Mouse (Mus musculus) neutrophil, adult 5-6 weeks (primary cell): ENCODE data around the gene Rapgef4. TPM values are rescaled to one million over a fixed set of nuclear protein-coding genes. Genes with fewer than 3 reads are reported as not detected.
"Not testable (repeated sequence)": the region's sequence is repeated elsewhere in the genome, so short reads cannot be mapped to it uniquely, and the experiment has no call there.

Source experiments
- ATAC-seq: fragments of 151-379, 151-347 bp; 2 replicates; pipeline ENCODE4 v1.8.0; 2017; ENCODE audit warnings: mild to moderate bottlenecking, moderate TSS enrichment; ENCODE audit not compliant: insufficient number of reproducible peaks, poor library complexity, low FRiP score, severe bottlenecking; ENCODE audit errors: extremely low read depth
- total RNA-seq: library from RNA; stranded (forward); fragments of 200-1000 nt; gene quantifications from 2 replicates; pipeline ENCODE4 v1.2.3, GENCODE M21; 2017

Rapgef4 gene
- total RNA-seq, 1 experiment from 2014 or later: 91.8 TPM

DNA sequence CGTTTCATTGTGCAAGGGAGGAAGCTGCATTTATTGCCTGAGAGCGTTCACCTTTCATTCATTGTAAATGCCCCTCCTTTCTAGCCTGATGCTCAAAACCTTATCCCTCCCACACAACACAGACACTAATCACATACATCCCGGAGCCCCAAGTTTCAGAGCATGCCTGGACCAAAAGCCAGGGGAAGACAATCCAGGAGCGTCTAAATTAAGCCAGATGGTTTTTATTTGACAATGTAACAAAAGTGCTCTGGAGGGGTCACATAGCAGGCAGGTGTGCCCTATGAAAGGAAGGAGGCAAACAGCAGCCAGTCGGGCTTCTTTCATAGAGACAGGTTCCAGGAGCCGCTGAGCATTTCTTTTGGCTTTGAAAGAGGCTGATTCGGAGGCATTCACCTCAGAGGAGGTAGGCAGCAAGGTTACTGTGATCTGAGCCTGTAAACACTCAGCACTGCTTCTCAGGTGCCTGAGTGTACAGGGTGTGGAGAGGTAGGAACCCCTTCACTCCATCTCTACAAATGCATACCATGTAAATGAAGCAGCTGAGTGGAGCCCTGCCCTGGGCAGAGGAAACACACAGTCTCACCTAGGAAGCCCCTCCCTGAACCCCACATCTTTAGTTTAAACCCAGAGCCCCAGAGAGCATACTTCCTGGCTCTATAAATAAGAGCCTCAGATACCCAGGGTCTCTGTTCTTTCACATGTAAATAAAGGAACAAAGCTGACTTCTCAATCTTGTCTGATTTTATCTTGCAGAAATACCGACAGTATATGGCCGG lies 155.6 kb downstream of the Rapgef4 start:
- ATAC-seq: peak; percentile 36; the same call in 1 of the 2 replicates

- peak; percentile 57; the same call in 1 of the 2 replicates for ATAC-seq
Observed at GRCm38 (mm10) chr2:72139863-72140845, 159.1 kb downstream of the Rapgef4 start.

GRCm38 (mm10) chr2:72141091-72141490 lies 160.1 kb downstream of the Rapgef4 start:
- ATAC-seq: no peak

GRCm38 (mm10) chr2:72141732-72142131 lies 160.7 kb downstream of the Rapgef4 start:
- not testable (repeated sequence) for ATAC-seq

- no peak for ATAC-seq
Observed at GRCm38 (mm10) chr2:72143413-72143812, 162.4 kb downstream of the Rapgef4 start.

DNA sequence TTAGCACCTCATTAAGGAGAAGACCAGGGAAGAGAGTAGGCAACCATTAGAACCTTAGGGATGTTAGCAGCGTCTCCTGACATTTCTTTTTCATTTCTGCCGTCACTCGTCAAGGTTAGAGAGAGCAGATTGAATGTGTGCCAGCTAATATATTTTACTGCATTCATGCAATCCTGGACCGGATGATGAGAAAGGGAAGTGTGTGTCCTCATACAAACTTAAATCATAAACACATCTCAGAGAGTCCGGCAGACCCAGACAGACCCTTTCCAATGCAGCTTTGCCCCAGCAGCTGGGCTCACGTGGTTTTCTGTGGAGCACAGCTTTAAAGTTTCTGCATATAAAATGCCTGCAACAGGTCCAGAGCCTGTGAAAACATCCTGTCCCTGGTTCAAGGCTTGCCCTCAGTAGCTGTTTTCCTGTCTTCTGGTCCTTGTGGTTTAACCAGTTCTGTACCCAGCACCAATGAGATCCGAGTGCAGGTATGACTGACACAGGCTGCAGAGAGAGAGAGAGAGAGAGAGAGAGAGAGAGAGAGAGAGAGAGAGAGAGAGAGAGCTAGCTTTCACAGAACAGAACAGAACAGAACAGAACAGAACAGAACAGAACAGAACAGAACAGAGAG lies 163.6 kb downstream of the Rapgef4 start:
- ATAC-seq: peak; percentile 23; the same call in 1 of the 2 replicates

DNA sequence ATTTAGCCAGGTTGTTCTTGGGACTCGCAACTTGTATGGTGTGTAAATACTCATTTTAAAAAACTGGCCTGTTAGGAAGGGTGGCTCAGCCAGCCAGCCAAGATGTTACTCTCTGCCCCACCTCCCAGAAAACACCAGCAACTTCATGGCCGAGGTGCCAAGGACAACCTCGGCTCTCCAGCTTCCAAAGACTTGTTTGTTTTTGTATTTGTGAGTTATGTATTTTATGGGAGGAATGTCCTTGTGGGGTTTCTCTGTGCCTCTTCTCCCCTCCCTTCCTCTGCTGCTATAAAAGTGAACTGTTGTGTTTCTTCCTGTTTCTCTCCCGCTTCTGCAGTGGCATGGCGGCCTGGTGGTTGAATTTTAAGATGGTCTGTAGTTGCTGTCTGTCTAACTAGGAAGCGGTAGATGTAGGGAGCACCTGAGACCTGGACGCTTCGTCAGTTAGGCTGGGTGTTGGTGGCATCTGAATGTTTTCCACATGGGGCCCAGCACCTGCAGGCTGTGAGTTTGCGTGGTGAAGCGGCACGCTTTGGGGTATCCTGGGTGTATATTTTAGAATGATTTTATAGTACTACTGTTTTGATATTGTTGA lies 164.3 kb downstream of the Rapgef4 start:
- ATAC-seq: no peak

DNA sequence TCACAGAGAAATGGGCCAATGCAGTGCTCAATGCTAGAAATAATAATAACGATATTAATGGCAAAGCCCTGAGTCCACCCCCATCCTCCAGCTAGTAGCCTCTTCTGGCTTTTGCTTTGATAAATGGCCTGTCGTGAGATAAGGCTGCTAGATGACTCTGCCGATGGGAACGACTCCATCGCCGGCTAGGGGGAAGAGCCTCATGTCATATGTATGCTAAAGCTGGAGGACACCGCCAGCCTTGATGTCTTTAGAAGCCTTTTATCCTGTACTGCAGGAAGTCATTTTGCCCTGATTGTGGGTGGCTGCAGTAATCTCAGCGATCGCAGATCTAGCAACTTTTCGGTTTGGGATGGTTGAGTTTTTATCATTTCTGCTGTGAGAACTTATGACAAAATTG lies 165.0 kb downstream of the Rapgef4 start:
- ATAC-seq: no peak

GRCm38 (mm10) chr2:72147246-72147645 lies 166.2 kb downstream of the Rapgef4 start:
- ATAC-seq: no peak

DNA sequence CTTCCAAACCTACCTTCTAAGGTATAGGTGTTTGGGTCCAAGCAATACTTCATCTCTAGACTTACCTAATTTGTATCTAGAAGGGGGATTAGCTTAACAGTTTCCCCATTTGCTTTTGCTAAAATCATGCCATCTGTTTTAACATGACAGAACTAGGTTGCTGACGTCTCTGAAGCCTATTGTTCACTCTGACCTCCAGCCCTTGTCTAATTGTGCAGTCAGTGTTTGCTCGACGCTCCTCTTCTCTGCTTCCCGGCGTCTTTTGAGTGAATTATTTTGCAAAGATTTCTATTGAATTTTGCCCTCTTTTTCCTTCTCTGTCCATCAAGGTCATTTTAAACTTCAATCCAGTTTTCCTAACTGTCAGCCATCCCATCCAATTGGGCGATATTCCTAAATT lies 166.7 kb downstream of the Rapgef4 start:
- ATAC-seq: no peak

GRCm38 (mm10) chr2:72148647-72149046 lies 167.6 kb downstream of the Rapgef4 start:
- no peak for ATAC-seq

- ATAC-seq: no peak
Observed at GRCm38 (mm10) chr2:72149059-72149458, 168.0 kb downstream of the Rapgef4 start.

DNA sequence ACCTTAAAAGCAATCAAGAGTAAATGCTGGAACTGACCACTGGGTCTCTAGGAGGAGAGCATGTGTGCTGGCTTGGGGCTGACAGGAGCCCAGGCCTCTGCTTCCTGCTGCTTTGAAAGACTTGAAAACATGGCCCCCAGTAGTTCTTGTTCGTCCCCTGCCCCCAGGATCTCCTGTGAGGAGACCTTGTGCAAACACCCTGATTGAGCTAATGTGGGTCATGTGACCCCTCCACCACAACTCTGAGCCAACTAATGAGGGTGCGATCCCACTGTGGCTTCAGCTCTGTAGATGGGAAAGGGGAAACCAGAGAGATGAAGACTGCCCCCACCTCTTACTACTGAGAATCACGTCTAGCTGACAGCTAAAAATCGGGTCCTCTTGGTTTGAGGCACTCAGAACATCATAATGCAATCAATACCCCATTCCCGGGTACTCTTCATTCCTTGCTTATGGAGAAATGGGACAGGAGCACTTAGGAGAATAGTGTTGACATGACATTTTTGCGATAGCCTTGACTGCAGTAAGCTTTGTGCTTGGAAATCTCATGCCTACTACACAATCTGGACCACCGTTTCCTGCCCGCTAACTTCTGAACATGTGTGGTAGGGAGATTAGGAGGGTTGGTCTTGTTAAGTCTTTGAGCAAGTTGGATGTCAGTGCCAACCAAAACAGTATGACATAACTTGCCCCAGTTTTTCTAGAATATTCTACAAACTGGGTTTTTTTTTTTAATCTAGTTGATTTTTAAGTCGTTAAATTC lies 170.9 kb downstream of the Rapgef4 start:
- no peak for ATAC-seq

DNA sequence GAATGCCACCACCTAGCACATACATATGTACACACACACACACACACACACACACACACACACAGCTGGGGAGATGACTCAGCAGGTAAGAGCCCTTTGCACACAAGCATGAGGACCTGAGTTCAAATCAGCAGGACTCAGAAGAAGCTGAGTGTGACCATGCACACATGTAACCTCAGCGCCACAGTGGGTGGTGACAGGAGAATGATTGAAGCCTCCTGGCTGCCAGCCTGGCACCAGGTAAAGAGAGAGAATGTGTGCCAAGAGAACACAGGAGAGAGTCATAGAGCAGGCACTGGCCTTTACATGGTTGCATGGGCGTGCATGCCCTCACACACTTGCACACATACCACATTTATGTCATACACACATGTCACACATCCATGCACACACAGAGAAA lies 171.7 kb downstream of the Rapgef4 start:
- no peak for ATAC-seq

DNA sequence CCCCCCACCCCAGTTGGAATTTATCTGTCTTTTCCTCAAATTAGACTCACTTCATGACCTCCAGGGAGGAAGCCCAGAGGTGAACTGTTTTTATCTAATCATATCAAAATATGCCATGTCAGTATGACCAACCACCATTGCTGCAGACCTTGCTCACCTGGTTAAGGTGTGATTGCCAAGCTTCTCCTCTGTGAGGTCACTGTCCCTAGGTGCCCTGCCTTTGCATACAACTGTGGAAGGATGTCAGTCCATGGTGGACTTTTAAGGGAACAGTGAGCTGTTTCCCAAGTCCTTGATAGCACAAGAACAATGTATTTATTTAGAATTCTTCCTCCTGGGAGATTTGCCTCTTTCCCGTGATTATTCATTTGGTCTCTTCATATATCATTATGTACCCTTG lies 172.8 kb downstream of the Rapgef4 start:
- no peak for ATAC-seq

GRCm38 (mm10) chr2:72155102-72155773 lies 174.2 kb downstream of the Rapgef4 start:
- no peak for ATAC-seq

GRCm38 (mm10) chr2:72156484-72156883 lies 175.4 kb downstream of the Rapgef4 start:
- ATAC-seq: no peak

DNA sequence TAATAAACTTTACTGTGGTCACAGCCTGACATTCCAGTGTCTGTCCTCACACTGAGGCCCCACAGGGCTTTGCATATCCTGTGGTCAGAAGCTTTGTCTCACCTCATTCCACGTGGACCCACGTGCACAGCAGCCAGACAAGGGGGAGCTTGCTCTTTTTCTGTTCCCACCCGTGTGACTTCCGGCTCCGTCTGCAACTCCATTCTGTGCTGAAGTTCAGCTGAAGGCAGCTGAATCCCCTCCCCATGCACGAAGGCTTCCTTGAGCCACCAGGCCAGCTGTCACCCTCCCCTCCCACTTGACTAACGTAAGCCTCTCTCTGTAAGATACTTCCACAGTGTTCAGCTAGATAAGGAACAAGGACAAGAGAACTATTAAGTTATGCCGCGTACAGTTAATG lies 176.5 kb downstream of the Rapgef4 start:
- no peak for ATAC-seq
